Mouse (Mus musculus) G1E (cell line): ENCODE measurements around the gene Pth1r.

ENCODE experiments used
- CTCF ChIP-seq: IDR thresholded peaks from 2 replicates; pipeline ENCODE4 v1.5.1; 2012; ENCODE audit warnings: low read depth, low read length, inconsistent platforms, mixed read lengths
- GATA1 ChIP-seq: IDR thresholded peaks from 2 replicates; pipeline ENCODE4 v1.6.1; 2012; ENCODE audit warnings: borderline replicate concordance, low read length, inconsistent platforms, mixed read lengths
- GATA2 ChIP-seq: IDR thresholded peaks from 2 replicates; pipeline ENCODE4 v1.6.1; 2012; ENCODE audit warnings: low read depth, low read length, inconsistent platforms, borderline replicate concordance

DNA sequence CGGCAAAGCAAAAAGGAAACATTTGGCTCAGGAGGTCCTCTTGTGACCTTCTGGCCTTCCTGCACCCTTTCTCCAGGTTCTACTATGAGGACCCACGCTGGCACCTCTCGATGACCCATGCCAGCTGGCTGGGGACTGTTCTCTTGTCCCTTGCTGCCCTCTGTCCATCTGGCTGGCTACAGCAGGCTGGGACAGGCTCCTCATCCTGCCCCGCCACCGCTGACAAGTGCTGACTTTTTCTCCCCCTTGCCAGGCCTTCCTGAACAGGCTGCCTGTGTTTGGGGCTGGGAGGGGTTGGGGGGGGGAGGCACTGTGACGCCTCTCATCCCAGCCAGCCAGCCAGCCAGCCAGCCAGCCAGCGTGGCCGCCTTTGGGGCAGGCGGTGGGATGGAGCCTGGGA is 10.6 kb downstream of the Pth1r start:
- TF ChIP-seq GATA2 = no peak
- no peak for TF ChIP-seq CTCF
- TF ChIP-seq GATA1 = no peak
